Mouse (Mus musculus): ENCODE measurements around the gene Wdr24. TPM values are rescaled to one million over a fixed set of nuclear protein-coding genes. Genes with fewer than 3 reads are reported as not detected.
"Not testable (repeated sequence)": the region's sequence is repeated elsewhere in the genome, so short reads cannot be mapped to it uniquely, and the experiment has no call there.

The Wdr24 gene
- polyA plus RNA-seq, 1 experiment from 2014 or later: 31.8 TPM

- peaks cover 41% of the 10 kb centered on the region for H3K4me1 ChIP-seq (ENCODE audit: control insufficient read depth, insufficient read depth, low read length)
- no peaks in the 10 kb centered on the region for H3K9me3 ChIP-seq (ENCODE audit: control insufficient read depth, low read length)
- 0 out of 2 replicates have a peak, but pooled peaks cover 2% of the 10 kb centered on the region for H3K36me3 ChIP-seq (ENCODE audit: control insufficient read depth, insufficient read depth, low read length)
- H3K9ac ChIP-seq (ENCODE audit: low read length): peak within 1 kb of the TSS; percentile 84
- no peaks in the 10 kb centered on the region for H3K27me3 ChIP-seq (ENCODE audit: control insufficient read depth, insufficient read depth, low read length)
- ATAC-seq (ENCODE audit: insufficient read depth, low FRiP score, low TSS enrichment) (peak; percentile 64), DNase-seq (ENCODE audit: low spot score) (peak; percentile 92)
- peak within 1 kb of the TSS; percentile 83 for H3K4me3 ChIP-seq (ENCODE audit: low read depth, low read length)
- H3K27ac ChIP-seq (ENCODE audit: low read depth, low read length): peak within 1 kb of the TSS; percentile 88
- WGBS: under 1% methylated on average over 34 of the region's 35 CpGs
- H3K4me2 ChIP-seq (ENCODE audit: low read depth): peak within 1 kb of the TSS; percentile 96
These were observed 26.5 kb upstream of the Wdr24 start, which contains the start of gene Metrn for GRCm38 (mm10) chr17:25796951-25797369. Gene Metrn (minus strand): TSS chr17:25797136.

- peak; percentile 74 for DNase-seq (ENCODE audit: low spot score)
- H3K4me3 ChIP-seq (ENCODE audit: low read depth, low read length): no peak overlapping the region
- 8% methylated on average over 6 of the region's 6 CpGs for WGBS
These were observed 22.4 kb upstream of the Wdr24 start for GRCm38 (mm10) chr17:25801029-25801428.

GRCm38 (mm10) chr17:25802825-25803517, 20.5 kb upstream of the Wdr24 start:
- Histone ChIP-seq H3K4me3 (ENCODE audit: low read depth, low read length) (no peak overlapping the region), H3K4me2 (ENCODE audit: low read depth) (peak overlapping the region; percentile 14), H3K27ac (ENCODE audit: low read depth, low read length) (peak overlapping the region; percentile 76), H3K9me3 (ENCODE audit: control insufficient read depth, low read length) (no peaks in the 10 kb centered on the region), H3K9ac (ENCODE audit: low read length) (peak overlapping the region; percentile 3; the same call in 1 of the 2 replicates), H3K27me3 (ENCODE audit: control insufficient read depth, insufficient read depth, low read length) (no peaks in the 10 kb centered on the region), H3K36me3 (ENCODE audit: control insufficient read depth, insufficient read depth, low read length) (no peaks in the 10 kb centered on the region), H3K4me1 (ENCODE audit: control insufficient read depth, insufficient read depth, low read length) (peaks cover 11% of the 10 kb centered on the region)
- DNase-seq (ENCODE audit: low spot score) (peak; percentile 90), ATAC-seq (ENCODE audit: insufficient read depth, low FRiP score, low TSS enrichment) (peak; percentile 89)
- WGBS: 12% methylated on average over 10 of the region's 10 CpGs

More at GRCm38 (mm10) chr17:25801029-25801428, 22.4 kb upstream of the Wdr24 start:
- no peak for ATAC-seq (ENCODE audit: insufficient read depth, low FRiP score, low TSS enrichment)
- Histone ChIP-seq H3K9me3 (ENCODE audit: control insufficient read depth, low read length) (no peaks in the 10 kb centered on the region), H3K27me3 (ENCODE audit: control insufficient read depth, insufficient read depth, low read length) (no peaks in the 10 kb centered on the region), H3K36me3 (ENCODE audit: control insufficient read depth, insufficient read depth, low read length) (no peaks in the 10 kb centered on the region), H3K27ac (ENCODE audit: low read depth, low read length) (no peak overlapping the region), H3K4me1 (ENCODE audit: control insufficient read depth, insufficient read depth, low read length) (peaks cover 19% of the 10 kb centered on the region), H3K4me2 (ENCODE audit: low read depth) (no peak overlapping the region), H3K9ac (ENCODE audit: low read length) (no peak overlapping the region)

DNA sequence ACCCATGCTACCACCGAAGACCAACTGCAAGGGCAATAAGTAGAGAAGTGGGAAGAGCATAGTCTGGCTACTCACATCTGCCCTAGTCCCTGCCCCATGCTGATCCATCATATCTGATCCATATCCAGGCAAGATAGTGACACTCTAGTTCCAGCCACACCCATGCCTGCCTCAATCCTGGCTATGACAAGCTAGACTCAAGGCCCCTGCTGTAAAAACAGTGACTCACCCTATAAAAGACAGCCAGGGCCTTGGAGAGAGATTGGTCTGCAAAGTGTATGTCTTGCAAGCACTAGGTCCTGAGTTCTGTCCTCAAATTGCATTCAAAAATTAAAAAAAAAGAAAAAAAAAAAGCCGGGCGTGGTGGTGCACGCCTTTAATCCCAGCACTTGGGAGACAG, 16.9 kb upstream of the Wdr24 start:
- 73% methylated on average over 4 of the region's 4 CpGs for WGBS

DNA sequence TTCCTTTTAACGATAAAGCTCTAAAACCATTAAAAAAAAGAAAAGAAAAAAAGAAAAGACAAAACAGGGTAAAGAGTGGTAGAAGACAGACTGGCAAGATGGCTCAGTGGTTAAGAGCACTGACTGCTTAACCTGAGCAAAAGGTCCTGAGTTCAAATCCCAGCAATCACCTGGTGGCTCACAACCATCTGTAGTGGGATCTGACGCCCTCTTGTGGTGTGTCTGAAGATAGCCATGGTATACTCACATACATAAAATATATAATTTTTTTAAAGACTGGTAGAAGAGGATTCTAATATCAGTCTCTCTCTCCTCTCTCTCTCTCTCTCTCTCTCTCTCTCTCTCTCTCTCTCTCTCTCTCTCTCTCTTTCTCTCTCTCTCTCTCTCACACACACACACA, 16.0 kb upstream of the Wdr24 start:
- not testable (repeated sequence) for H3K27me3 ChIP-seq (ENCODE audit: control insufficient read depth, insufficient read depth, low read length); H3K4me2 ChIP-seq (ENCODE audit: low read depth); DNase-seq (ENCODE audit: low spot score); H3K4me3 ChIP-seq (ENCODE audit: low read depth, low read length); H3K36me3 ChIP-seq (ENCODE audit: control insufficient read depth, insufficient read depth, low read length); H3K9me3 ChIP-seq (ENCODE audit: control insufficient read depth, low read length); H3K27ac ChIP-seq (ENCODE audit: low read depth, low read length); ATAC-seq (ENCODE audit: insufficient read depth, low FRiP score, low TSS enrichment); H3K9ac ChIP-seq (ENCODE audit: low read length)
- H3K4me1 ChIP-seq (ENCODE audit: control insufficient read depth, insufficient read depth, low read length): peaks cover 21% of the 10 kb centered on the region
- 31% methylated on average over 2 of the region's 2 CpGs for WGBS

More for the DNA sequence above, 16.9 kb upstream of the Wdr24 start:
- Histone ChIP-seq H3K9me3 (ENCODE audit: control insufficient read depth, low read length) (no peaks in the 10 kb centered on the region), H3K9ac (ENCODE audit: low read length) (no peak overlapping the region), H3K27me3 (ENCODE audit: control insufficient read depth, insufficient read depth, low read length) (no peaks in the 10 kb centered on the region), H3K27ac (ENCODE audit: low read depth, low read length) (no peak overlapping the region), H3K4me1 (ENCODE audit: control insufficient read depth, insufficient read depth, low read length) (peaks cover 22% of the 10 kb centered on the region), H3K36me3 (ENCODE audit: control insufficient read depth, insufficient read depth, low read length) (no peaks in the 10 kb centered on the region), H3K4me3 (ENCODE audit: low read depth, low read length) (no peak overlapping the region), H3K4me2 (ENCODE audit: low read depth) (no peak overlapping the region)
- DNase-seq (ENCODE audit: low spot score) (no peak), ATAC-seq (ENCODE audit: insufficient read depth, low FRiP score, low TSS enrichment) (no peak)

DNA sequence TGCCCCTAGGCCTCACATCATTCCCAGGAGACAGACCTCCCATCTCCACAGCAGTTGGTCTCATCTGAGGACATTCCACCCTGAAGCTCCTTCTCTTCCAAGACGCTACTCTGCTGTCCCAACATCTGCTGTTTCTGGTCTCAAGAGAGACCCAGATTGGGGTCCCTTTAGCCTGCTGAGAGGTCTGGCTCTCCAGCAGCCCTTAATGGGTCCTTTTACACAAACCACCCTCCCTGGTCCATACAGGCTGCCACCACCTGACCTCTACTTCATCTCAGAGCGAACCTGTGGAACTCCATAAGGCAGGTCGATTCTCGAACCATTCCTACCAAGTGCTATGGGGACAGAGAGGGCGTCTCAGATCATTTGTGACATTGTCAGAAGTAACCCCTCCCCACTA, 15.4 kb upstream of the Wdr24 start:
- ATAC-seq (ENCODE audit: insufficient read depth, low FRiP score, low TSS enrichment): no peak
- H3K4me1 ChIP-seq (ENCODE audit: control insufficient read depth, insufficient read depth, low read length): peaks cover 17% of the 10 kb centered on the region
- H3K4me3 ChIP-seq (ENCODE audit: low read depth, low read length): no peak overlapping the region; the same call in 1 of the 2 replicates
- no peaks in the 10 kb centered on the region for H3K9me3 ChIP-seq (ENCODE audit: control insufficient read depth, low read length)
- WGBS: 46% methylated on average over 5 of the region's 5 CpGs
- H3K9ac ChIP-seq (ENCODE audit: low read length): peak overlapping the region; percentile 88
- peak overlapping the region; percentile 87 for H3K27ac ChIP-seq (ENCODE audit: low read depth, low read length)
- H3K27me3 ChIP-seq (ENCODE audit: control insufficient read depth, insufficient read depth, low read length): no peaks in the 10 kb centered on the region
- peak overlapping the region; percentile 81 for H3K4me2 ChIP-seq (ENCODE audit: low read depth)
- no peaks in the 10 kb centered on the region for H3K36me3 ChIP-seq (ENCODE audit: control insufficient read depth, insufficient read depth, low read length)
- DNase-seq (ENCODE audit: low spot score): no peak

- H3K4me2 ChIP-seq (ENCODE audit: low read depth): peak within 1 kb of the TSS; percentile 81
- H3K36me3 ChIP-seq (ENCODE audit: control insufficient read depth, insufficient read depth, low read length): no peaks in the 10 kb centered on the region
- DNase-seq (ENCODE audit: low spot score) (peak; percentile 91), ATAC-seq (ENCODE audit: insufficient read depth, low FRiP score, low TSS enrichment) (peak; percentile 79)
- peak within 1 kb of the TSS; percentile 87 for H3K27ac ChIP-seq (ENCODE audit: low read depth, low read length)
- H3K9me3 ChIP-seq (ENCODE audit: control insufficient read depth, low read length): no peaks in the 10 kb centered on the region
- peaks cover 11% of the 10 kb centered on the region for H3K4me1 ChIP-seq (ENCODE audit: control insufficient read depth, insufficient read depth, low read length)
- WGBS: under 1% methylated on average over 91 of the region's 100 CpGs
- H3K27me3 ChIP-seq (ENCODE audit: control insufficient read depth, insufficient read depth, low read length): no peaks in the 10 kb centered on the region
- H3K4me3 ChIP-seq (ENCODE audit: low read depth, low read length): peak within 1 kb of the TSS; percentile 52
- H3K9ac ChIP-seq (ENCODE audit: low read length): peak within 1 kb of the TSS; percentile 88
These were observed 14.4 kb upstream of the Wdr24 start, which contains the start of gene Fbxl16 for GRCm38 (mm10) chr17:25808789-25809605. Gene Fbxl16 (plus strand): TSS chr17:25809085.

DNA sequence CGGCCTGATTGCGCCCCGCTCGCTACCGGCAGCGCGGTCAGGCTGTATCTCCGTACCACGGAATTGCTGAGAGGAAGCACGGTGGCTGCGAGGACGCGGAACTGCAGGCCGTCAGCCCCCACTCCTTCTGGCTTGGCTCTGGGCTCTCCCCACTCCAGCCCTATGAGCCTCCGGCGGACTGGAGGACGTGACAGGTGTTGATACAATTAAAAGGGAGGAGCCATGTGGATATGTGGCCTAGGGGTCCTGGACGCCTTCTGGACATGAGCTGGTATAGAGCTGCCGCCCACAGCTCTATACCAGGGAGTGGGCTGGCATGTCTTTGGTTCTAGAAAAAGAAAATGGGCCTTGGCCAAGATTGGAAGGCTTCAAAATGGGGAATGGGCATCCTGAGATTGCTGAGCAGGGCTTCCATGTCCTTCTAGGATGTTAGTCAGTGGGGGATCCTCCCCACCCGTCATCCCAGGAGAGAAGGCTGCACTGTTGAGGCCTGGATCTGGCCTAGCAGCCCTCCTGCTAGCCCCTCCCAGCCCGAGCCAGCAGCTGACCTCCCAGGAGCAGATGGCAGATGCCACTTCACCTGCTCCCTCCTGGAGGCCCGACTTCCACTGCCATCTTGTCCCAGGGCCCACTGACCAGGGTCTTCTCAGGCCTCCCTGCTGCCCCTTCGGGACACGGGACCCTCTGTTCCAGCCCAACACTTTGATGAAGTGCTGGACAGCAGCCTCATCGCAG, 13.7 kb upstream of the Wdr24 start:
- Histone ChIP-seq H3K4me1 (ENCODE audit: control insufficient read depth, insufficient read depth, low read length) (peaks cover 11% of the 10 kb centered on the region), H3K27ac (ENCODE audit: low read depth, low read length) (peak overlapping the region; percentile 87), H3K4me2 (ENCODE audit: low read depth) (peak overlapping the region; percentile 81), H3K9ac (ENCODE audit: low read length) (peak overlapping the region; percentile 88), H3K36me3 (ENCODE audit: control insufficient read depth, insufficient read depth, low read length) (no peaks in the 10 kb centered on the region), H3K27me3 (ENCODE audit: control insufficient read depth, insufficient read depth, low read length) (no peaks in the 10 kb centered on the region), H3K9me3 (ENCODE audit: control insufficient read depth, low read length) (no peaks in the 10 kb centered on the region), H3K4me3 (ENCODE audit: low read depth, low read length) (peak overlapping the region; percentile 52)
- ATAC-seq (ENCODE audit: insufficient read depth, low FRiP score, low TSS enrichment) (peak; percentile 68), DNase-seq (ENCODE audit: low spot score) (peak; percentile 48)
- 2% methylated on average over 24 of the region's 25 CpGs for WGBS

Measured in neural tube, embryonic 11.5 days (tissue).